Mouse (Mus musculus): Measurements from ENCODE around the gene Ankub1.
A peak's percentile ranks its signal among the peaks of the same experiment; 100 is the strongest.

Ankub1 gene

DNA sequence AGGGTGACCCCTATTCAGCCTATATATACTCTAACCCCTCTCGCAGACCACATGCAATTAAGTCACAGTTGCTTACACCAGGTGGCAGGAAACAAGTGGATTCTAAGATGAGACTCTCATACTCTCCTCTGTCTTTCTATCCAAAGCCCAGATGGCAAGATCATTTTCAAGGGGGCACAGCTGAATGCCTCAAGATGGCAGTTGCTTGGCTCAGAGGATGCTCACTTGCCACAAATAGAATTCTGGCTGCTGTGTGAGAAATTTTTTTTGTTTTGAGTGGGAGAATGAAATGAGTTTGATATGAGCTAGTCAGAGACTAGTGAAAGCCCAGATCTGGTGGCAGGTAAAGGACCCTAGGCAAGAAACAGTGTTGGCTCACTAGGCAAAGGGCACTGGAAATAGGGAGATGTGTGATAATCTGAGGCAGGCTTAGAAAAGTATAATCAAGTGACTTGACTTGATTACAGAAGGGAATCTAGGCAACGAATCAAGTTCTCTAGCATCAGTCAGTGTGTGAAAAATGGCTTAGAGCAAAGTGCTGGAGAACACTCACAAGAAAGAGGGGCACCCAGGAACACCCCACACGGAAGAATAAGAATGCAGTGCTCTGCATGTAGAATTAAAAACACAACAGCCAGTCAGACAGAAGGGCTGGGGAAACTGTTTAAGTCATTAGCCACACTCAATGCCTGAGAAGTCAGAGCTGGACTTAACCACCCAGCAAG, 57.7 kb downstream of the Ankub1 start:
- no peak for DNase-seq

DNA sequence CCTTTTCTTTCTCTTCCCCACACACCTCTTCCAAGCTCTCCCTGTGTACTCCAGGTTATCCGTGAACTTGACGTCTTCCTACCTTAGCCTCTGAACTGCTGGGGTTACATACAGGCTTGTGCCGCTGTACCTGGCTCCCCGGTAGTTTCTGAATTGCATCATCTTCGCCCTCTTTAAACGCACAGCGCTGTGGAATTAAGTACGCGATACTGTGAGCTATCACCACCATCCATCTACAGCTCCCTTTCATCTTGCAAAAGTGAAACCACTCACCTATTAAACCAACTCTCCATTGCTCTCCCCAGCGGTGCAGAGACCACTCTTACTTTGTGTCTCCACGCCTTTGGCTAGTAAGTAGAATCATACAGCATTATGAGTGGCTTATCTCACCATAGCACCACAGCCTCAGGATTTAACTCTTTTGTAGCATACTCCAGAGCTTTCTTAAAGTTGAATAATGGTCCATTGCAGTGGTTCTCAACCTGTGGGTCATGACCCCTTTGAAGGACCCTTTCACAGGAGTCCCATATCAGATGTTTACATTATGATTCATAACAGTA, 65.6 kb downstream of the Ankub1 start:
- DNase-seq, result no peak

DNA sequence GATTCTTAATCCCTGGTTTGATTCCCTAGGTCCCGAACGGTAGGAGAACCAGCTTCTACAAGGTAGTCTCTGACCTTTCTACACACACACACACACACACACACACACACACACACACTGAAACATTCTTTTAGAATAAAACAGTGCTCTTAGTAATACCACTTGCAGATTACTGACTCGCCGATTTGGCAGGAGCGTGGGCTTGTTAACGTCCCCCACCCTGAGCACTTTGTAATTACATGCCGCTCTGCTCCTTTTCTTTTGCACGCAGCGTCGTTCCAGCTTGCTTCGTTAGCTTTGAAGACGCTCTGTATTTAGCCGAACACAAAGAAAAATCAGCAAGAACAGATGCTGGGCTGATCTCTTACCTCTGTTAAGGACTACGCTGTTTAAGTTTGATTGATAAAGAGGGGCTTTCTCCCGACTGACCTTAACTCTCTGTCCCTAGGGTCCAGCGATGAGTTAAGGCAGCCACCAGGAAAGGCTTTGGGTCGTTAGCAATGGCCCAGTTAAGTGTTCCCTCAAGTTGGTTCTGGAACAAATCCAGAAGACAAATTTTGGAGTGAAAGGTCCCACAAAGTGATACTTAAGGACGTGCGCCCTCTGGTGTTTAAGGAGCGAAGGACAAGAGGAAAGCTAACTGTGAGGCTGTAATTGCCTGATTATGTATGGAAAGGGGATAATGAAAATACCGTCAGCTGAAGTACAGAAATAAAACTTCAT, 67.2 kb downstream of the Ankub1 start:
- DNase-seq, result peak; percentile 87

DNA sequence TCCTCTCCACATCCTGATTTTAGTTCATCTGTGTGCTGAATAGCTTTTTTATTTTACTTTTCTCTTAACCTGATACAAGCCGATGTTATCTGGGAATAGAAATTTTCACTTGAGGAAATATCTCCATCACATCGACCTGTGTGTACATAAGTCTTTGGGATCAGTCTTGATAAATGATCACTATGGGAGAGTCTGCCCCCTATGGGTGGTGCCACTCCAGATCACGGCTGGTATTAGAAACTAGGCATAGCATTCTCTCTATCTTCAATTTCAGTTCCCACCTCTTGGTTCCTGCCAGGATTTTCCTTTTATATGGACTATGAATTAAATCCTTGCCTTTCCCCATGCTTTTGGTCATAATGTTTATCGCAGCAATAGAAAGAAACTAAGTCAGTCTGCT, 72.9 kb downstream of the Ankub1 start:
- DNase-seq, result peak; percentile 58

DNA sequence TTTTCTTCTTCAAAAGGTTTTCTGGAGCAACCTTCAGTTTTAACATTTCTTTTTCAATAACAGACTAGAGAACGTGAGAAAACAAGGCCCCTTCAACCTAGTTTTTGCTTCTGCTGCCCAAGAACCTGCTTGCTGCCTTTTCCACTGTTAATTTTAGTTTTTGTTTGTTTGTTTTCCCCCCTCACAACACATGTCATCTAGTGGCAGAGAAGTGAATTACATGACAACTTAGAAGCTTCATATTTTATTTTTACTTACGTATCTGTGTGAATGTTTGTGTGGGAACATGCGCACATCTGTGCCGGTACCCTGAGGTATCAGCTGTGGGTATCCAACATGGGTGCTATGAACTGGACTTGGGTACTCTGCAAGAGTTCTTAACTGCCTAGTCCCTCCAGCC, 76.9 kb downstream of the Ankub1 start:
- DNase-seq, result no peak

DNA sequence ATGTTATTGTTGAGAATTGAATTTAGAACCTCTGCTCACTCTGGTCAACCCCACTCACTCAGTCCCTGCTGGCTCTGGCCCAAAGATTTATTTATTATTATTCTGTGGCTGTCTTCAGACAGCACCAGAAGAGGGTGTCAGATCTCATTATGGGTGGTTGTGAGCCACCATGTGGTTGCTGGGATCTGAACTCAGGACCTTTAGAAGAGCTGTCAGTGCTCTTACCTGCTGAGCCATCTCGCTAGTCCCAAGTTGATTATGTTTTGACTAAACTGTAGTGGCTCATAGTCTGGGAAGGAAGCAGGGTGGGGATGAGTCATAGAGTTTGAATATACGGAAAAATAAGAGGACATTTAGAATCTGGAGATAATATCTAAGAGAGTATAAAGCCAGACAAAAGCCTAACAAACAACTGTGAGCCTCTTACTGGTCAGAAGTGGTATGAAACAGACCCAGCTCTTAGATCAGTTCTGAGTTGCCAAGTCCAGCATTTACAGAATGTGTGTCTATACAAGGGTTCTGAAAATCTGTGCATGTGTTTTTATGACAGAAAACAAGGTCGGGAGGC, 80.1 kb downstream of the Ankub1 start:
- no peak for DNase-seq

DNA sequence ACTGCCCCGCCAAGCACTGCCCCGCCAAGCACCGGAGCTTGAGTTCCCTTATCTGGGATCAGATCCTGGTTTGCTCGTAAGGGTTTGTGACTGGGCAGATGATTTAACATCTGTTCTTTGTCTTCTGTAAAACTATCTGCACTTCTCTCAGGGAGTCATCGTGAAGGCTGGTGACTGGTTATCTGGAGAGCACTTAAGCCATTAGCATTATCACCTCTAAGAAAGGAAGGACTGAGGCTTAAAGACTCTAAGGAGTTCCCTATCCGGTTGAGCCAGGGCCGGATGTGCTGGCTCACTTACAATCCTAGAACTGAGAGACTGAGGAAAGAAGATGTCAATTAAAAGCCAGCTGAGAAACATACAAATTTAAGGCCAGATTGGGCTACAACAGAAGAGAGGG, 80.8 kb downstream of the Ankub1 start:
- no peak for DNase-seq

All from lung, postnatal 14 days (tissue).